ENCODE assay signal across 17 mouse cellular contexts in the genomic region with DNA sequence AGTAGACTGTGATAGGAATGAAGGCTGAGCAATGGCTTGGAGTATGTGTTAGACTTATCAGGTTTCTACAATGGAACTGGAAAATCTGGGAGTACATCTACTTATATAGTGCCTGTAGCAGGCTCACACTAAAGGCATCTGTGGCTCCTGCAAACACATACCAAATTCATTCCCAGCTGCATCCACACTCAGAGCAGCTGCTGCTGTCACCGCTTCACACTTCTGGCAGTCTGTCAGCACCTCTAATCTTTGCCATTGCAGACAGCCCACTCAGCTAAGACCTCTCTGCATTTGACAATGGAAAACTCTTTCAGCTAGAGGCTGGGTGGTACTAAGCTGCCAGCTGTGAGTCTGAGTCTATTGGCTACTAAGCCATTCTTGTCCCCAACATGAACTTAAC. TPM values are rescaled to one million over a fixed set of nuclear protein-coding genes. Genes with fewer than 3 reads are reported as not detected.
DNase-seq lines count a peak whose midpoint lies in the region; ATAC-seq lines count a peak whose summit lies in the region.
"Had no signal": no experiment of that assay in that cellular context is flagged by ENCODE, and none has a peak within 500 bp of the region (broad histone marks: within the 10 kb centered on the region; RNA-seq: fewer than 3 reads in every experiment).

No protein-coding gene starts in this region.

- DNase-seq in forebrain, embryonic 10.5 days (ENCODE audit: extremely low spot score, low spot score) = no peak
- peak; percentile 17 for DNase-seq in hindbrain, embryonic 10.5 days (ENCODE audit: low spot score)
- no peak for DNase-seq in hindbrain, embryonic 11.5 days (ENCODE audit: low spot score)
- DNase-seq in brain, adult 2 months (ENCODE audit: low read depth, low spot score) = peak; percentile 57
- DNase-seq in adrenal gland, postnatal 25 days = no peak
- no peak for DNase-seq in cerebellum, postnatal 36 days
- DNase-seq: cerebellum, adult 9-11 months; liver, embryonic 13.5 days; lung, postnatal 14 days; thymus, adult 18-20 months had no signal

- no peak overlapping the region for H3K27ac ChIP-seq in forebrain, embryonic 13.5 days
- no peak overlapping the region for H3K27ac ChIP-seq in forebrain, embryonic 10.5 days
- no peak overlapping the region for H3K27ac ChIP-seq in hindbrain, embryonic 10.5 days
- no peak overlapping the region for H3K27ac ChIP-seq in hindbrain, embryonic 11.5 days (ENCODE audit: low read depth, low read length)
- H3K27ac ChIP-seq in heart, embryonic 16.5 days (ENCODE audit: low read length) = no peak overlapping the region; the same call in 1 of the 2 replicates
- H3K27ac ChIP-seq: embryonic facial prominence, embryonic 15.5 days; kidney, embryonic 15.5 days; liver, embryonic 13.5 days had no signal

- H3K36me3 ChIP-seq in forebrain, embryonic 13.5 days (ENCODE audit: poor library complexity, severe bottlenecking) = 0 out of 2 replicates have a peak, but pooled peaks cover 5% of the 10 kb centered on the region
- H3K36me3 ChIP-seq in forebrain, embryonic 10.5 days (replicated peaks) = peaks cover 42% of the 10 kb centered on the region
- H3K36me3 ChIP-seq in hindbrain, embryonic 10.5 days = peaks cover 45% of the 10 kb centered on the region
- no peaks in the 10 kb centered on the region for H3K36me3 ChIP-seq in hindbrain, embryonic 11.5 days (ENCODE audit: control insufficient read depth, insufficient read depth, low read length)
- H3K36me3 ChIP-seq in heart, embryonic 16.5 days (ENCODE audit: control insufficient read depth, insufficient read depth) = 0 out of 2 replicates have a peak, but pooled peaks cover 2% of the 10 kb centered on the region

- no peaks in the 10 kb centered on the region for H3K27me3 ChIP-seq in forebrain, embryonic 13.5 days
- H3K27me3 ChIP-seq in forebrain, embryonic 10.5 days (ENCODE audit: poor library complexity, severe bottlenecking) = no peaks in the 10 kb centered on the region
- H3K27me3 ChIP-seq in hindbrain, embryonic 10.5 days (ENCODE audit: insufficient read depth, poor library complexity, severe bottlenecking) = no peaks in the 10 kb centered on the region
- H3K27me3 ChIP-seq in hindbrain, embryonic 11.5 days (ENCODE audit: control insufficient read depth, insufficient read depth, low read length) = no peaks in the 10 kb centered on the region
- no peaks in the 10 kb centered on the region for H3K27me3 ChIP-seq in heart, embryonic 16.5 days (ENCODE audit: control insufficient read depth, insufficient read depth, low read length)
- H3K27me3 ChIP-seq: embryonic facial prominence, embryonic 15.5 days; kidney, embryonic 15.5 days; liver, embryonic 13.5 days had no signal

- H3K4me2 ChIP-seq in forebrain, embryonic 13.5 days = no peak overlapping the region
- H3K4me2 ChIP-seq in hindbrain, embryonic 11.5 days (replicated peaks; ENCODE audit: low read depth, low read length) = no peak overlapping the region
- H3K4me2 ChIP-seq in heart, embryonic 16.5 days (ENCODE audit: low read depth, low read length) = no peak overlapping the region
- H3K4me2 ChIP-seq: embryonic facial prominence, embryonic 15.5 days; kidney, embryonic 15.5 days; liver, embryonic 13.5 days had no signal

- WGBS in forebrain, embryonic 13.5 days = 80% methylated on average over 1 of the region's 1 CpGs
- 83% methylated on average over 1 of the region's 1 CpGs for WGBS in forebrain, embryonic 10.5 days
- 60% methylated on average over 1 of the region's 1 CpGs for WGBS in hindbrain, embryonic 10.5 days
- 50% methylated on average over 1 of the region's 1 CpGs for WGBS in hindbrain, embryonic 11.5 days
- 26% methylated on average over 1 of the region's 1 CpGs for WGBS in heart, embryonic 16.5 days

- no peaks in the 10 kb centered on the region for H3K9me3 ChIP-seq in forebrain, embryonic 13.5 days (replicated peaks)
- H3K9me3 ChIP-seq in forebrain, embryonic 10.5 days = no peaks in the 10 kb centered on the region
- H3K9me3 ChIP-seq in hindbrain, embryonic 10.5 days = no peaks in the 10 kb centered on the region
- H3K9me3 ChIP-seq in hindbrain, embryonic 11.5 days (ENCODE audit: control insufficient read depth, low read length) = no peaks in the 10 kb centered on the region
- H3K9me3 ChIP-seq in heart, embryonic 16.5 days (replicated peaks; ENCODE audit: control insufficient read depth, low read length) = no peaks in the 10 kb centered on the region
- H3K9me3 ChIP-seq: embryonic facial prominence, embryonic 15.5 days; kidney, embryonic 15.5 days; liver, embryonic 13.5 days had no signal

- no peak overlapping the region for H3K4me3 ChIP-seq in forebrain, embryonic 13.5 days
- H3K4me3 ChIP-seq in forebrain, embryonic 10.5 days = no peak overlapping the region
- no peak overlapping the region for H3K4me3 ChIP-seq in hindbrain, embryonic 10.5 days
- no peak overlapping the region for H3K4me3 ChIP-seq in hindbrain, embryonic 11.5 days (ENCODE audit: low read depth, low read length)
- H3K4me3 ChIP-seq in heart, embryonic 16.5 days (ENCODE audit: low read length) = no peak overlapping the region
- H3K4me3 ChIP-seq: embryonic facial prominence, embryonic 15.5 days; kidney, embryonic 15.5 days; liver, embryonic 13.5 days had no signal

- 0 out of 2 replicates have a peak, but pooled peaks have one; percentile 48 for ATAC-seq in forebrain, embryonic 13.5 days
- ATAC-seq in hindbrain, embryonic 11.5 days (ENCODE audit: low FRiP score) = no peak
- ATAC-seq in heart, embryonic 16.5 days (replicated peaks; ENCODE audit: extremely low read depth, insufficient read depth, low FRiP score) = peak; percentile 96

- no peak overlapping the region for H3K9ac ChIP-seq in forebrain, embryonic 13.5 days
- H3K9ac ChIP-seq in hindbrain, embryonic 11.5 days (ENCODE audit: low read depth, low read length) = no peak overlapping the region
- no peak overlapping the region for H3K9ac ChIP-seq in heart, embryonic 16.5 days (ENCODE audit: low read length)
- H3K9ac ChIP-seq: embryonic facial prominence, embryonic 15.5 days; kidney, embryonic 15.5 days; liver, embryonic 13.5 days had no signal

- peaks cover 3% of the 10 kb centered on the region; the same call in 1 of the 2 replicates for H3K4me1 ChIP-seq in forebrain, embryonic 13.5 days
- H3K4me1 ChIP-seq in forebrain, embryonic 10.5 days = peaks cover 6% of the 10 kb centered on the region
- H3K4me1 ChIP-seq in hindbrain, embryonic 10.5 days (replicated peaks) = peaks cover 9% of the 10 kb centered on the region
- H3K4me1 ChIP-seq in hindbrain, embryonic 11.5 days (replicated peaks; ENCODE audit: control insufficient read depth, insufficient read depth, low read length) = no peaks in the 10 kb centered on the region
- peaks cover 9% of the 10 kb centered on the region; the same call in 1 of the 2 replicates for H3K4me1 ChIP-seq in heart, embryonic 16.5 days (ENCODE audit: control insufficient read depth, insufficient read depth, low read length)
- H3K4me1 ChIP-seq: embryonic facial prominence, embryonic 15.5 days; kidney, embryonic 15.5 days; liver, embryonic 13.5 days had no signal

RNA-seq across cellular contexts. Expression of gene Cbwd1, which starts 24.3 kb away (rescaled TPM):
- polyA plus RNA-seq in forebrain, embryonic 13.5 days (2015; fragmentation: Nextera tagmentation; extraction: Ambion mirVana) = 21.5 and 22.1 TPM in 2 replicates
- 22.1 and 22.3 TPM in 2 replicates for polyA plus RNA-seq in forebrain, embryonic 10.5 days (2016; fragmentation: Nextera tagmentation; extraction: Ambion mirVana)
- 18.5 and 22.3 TPM in 2 replicates for polyA plus RNA-seq in hindbrain, embryonic 10.5 days (2016; fragmentation: Nextera tagmentation; extraction: Ambion mirVana)
- 24.9 and 25.3 TPM in 2 replicates for polyA plus RNA-seq in hindbrain, embryonic 11.5 days (2014; fragmentation: Nextera tagmentation; extraction: Ambion mirVana)
- polyA plus RNA-seq in heart, embryonic 16.5 days (2015; fragmentation: Nextera tagmentation; extraction: Ambion mirVana) = 15.5 and 15.8 TPM in 2 replicates
- 14.8 and 15.7 TPM in 2 replicates for total RNA-seq in adrenal gland, postnatal 25 days (2021)

RNA-seq across cellular contexts. Expression of gene Foxd4, which starts 36.1 kb away (rescaled TPM):
- not detected in 2 replicates for polyA plus RNA-seq in forebrain, embryonic 13.5 days (2015; fragmentation: Nextera tagmentation; extraction: Ambion mirVana)
- polyA plus RNA-seq in forebrain, embryonic 10.5 days (2016; fragmentation: Nextera tagmentation; extraction: Ambion mirVana) = not detected in 2 replicates
- 0.24 and 0.42 TPM in 2 replicates for polyA plus RNA-seq in hindbrain, embryonic 10.5 days (2016; fragmentation: Nextera tagmentation; extraction: Ambion mirVana)
- 0.14 and 0.20 TPM in 2 replicates for polyA plus RNA-seq in hindbrain, embryonic 11.5 days (2014; fragmentation: Nextera tagmentation; extraction: Ambion mirVana)
- not detected in 2 replicates for polyA plus RNA-seq in heart, embryonic 16.5 days (2015; fragmentation: Nextera tagmentation; extraction: Ambion mirVana)
- total RNA-seq in adrenal gland, postnatal 25 days (2021) = not detected in 2 replicates
- total RNA-seq: adrenal gland, adult 18-20 months; layer of hippocampus, adult 8-10 months had no signal
- polyA plus RNA-seq: embryonic facial prominence, embryonic 15.5 days; intestine, embryonic 14.5 days; kidney, embryonic 15.5 days; liver, embryonic 13.5 days had no signal

Comparison
In these comparisons a context has a peak if more than half of its experiments do, and no peak if none do; other contexts are left out.
1. DNase-seq: peak in hindbrain, embryonic 10.5 days (single experiment) and brain, adult 2 months (single experiment); none in forebrain, embryonic 10.5 days (single experiment), hindbrain, embryonic 11.5 days (single experiment), adrenal gland, postnatal 25 days (single experiment) and cerebellum, postnatal 36 days (0 of 2).